Mouse (Mus musculus) midbrain, embryonic 15.5 days (tissue): ENCODE data around the gene Plb1. TPM values are rescaled to one million over a fixed set of nuclear protein-coding genes. Genes with fewer than 3 reads are reported as not detected.
A peak's percentile ranks its signal among the peaks of the same experiment; 100 is the strongest.

Experiments used
- ATAC-seq: fragments of 200-750 bp; cut with Nextera tagmentation; replicated peaks from 2 replicates; pipeline ENCODE4 v1.8.0; 2017; ENCODE audit warnings: moderate TSS enrichment
- H3K27ac ChIP-seq: fragments of 300-500 bp; sonication (generic); 2 replicates; pipeline ENCODE4 v1.5.1; 2015; ENCODE audit warnings: mild to moderate bottlenecking, inconsistent platforms
- H3K27me3 ChIP-seq: fragments of 300-500 bp; sonication (generic); replicated peaks from 2 replicates; pipeline ENCODE4 v1.6.1; 2015; ENCODE audit warnings: inconsistent platforms
- H3K36me3 ChIP-seq: fragments of 300-500 bp; sonication (generic); replicated peaks from 2 replicates; pipeline ENCODE4 v1.6.1; 2015; ENCODE audit warnings: inconsistent platforms
- H3K4me1 ChIP-seq: fragments of 300-500 bp; sonication (generic); 2 replicates; pipeline ENCODE4 v1.6.1; 2015; ENCODE audit warnings: inconsistent platforms
- H3K4me2 ChIP-seq: fragments of 300-500 bp; sonication (generic); 2 replicates; pipeline ENCODE4 v1.6.1; 2015; ENCODE audit warnings: inconsistent platforms, mild to moderate bottlenecking, moderate library complexity
- H3K4me3 ChIP-seq: fragments of 300-500 bp; sonication (generic); 2 replicates; pipeline ENCODE4 v1.5.1; 2015; ENCODE audit warnings: mild to moderate bottlenecking, inconsistent platforms
- H3K9ac ChIP-seq: fragments of 300-500 bp; sonication (generic); 2 replicates; pipeline ENCODE4 v1.6.1; 2015; ENCODE audit warnings: mild to moderate bottlenecking, inconsistent platforms
- H3K9me3 ChIP-seq: fragments of 300-500 bp; sonication (generic); 2 replicates; pipeline ENCODE4 v1.6.1; 2016; ENCODE audit warnings: inconsistent platforms
- WGBS: fragments of 180-500 bp; shearing (Covaris S2); methylation state at CpG from one replicate; pipeline ENCODE4 v1.1.7; 2015; ENCODE audit warnings: mixed read lengths; 5-methylcytosine and 5-hydroxymethylcytosine counted together
- polyA plus RNA-seq: library from polyadenylated mRNA; unstranded; fragments of >200 nt; fragmentation: Nextera tagmentation; extraction: Ambion mirVana; gene quantifications from 2 replicates; pipeline ENCODE4 v1.2.1, GENCODE M21; 2015

Gene Plb1
- polyA plus RNA-seq, 1 experiment from 2014 or later: 0.12 TPM

- 91% methylated on average over 5 of the region's 5 CpGs for WGBS
- H3K9me3 ChIP-seq: no peaks in the 10 kb centered on the region
- no peaks in the 10 kb centered on the region for H3K4me1 ChIP-seq
- no peak overlapping the region for H3K27ac ChIP-seq
- no peak for ATAC-seq
- no peak overlapping the region for H3K9ac ChIP-seq
- H3K27me3 ChIP-seq: no peaks in the 10 kb centered on the region; the same call in 1 of the 2 replicates
- H3K4me3 ChIP-seq: no peak overlapping the region
- no peak overlapping the region for H3K4me2 ChIP-seq
- no peaks in the 10 kb centered on the region for H3K36me3 ChIP-seq
These were observed 138.7 kb downstream of the Plb1 start for GRCm38 (mm10) chr5:32371239-32371638.

- Histone ChIP-seq H3K4me2 (no peak overlapping the region), H3K4me1 (no peaks in the 10 kb centered on the region)
- ATAC-seq: no peak
These were observed 146.0 kb downstream of the Plb1 start for GRCm38 (mm10) chr5:32378546-32378945.

GRCm38 (mm10) chr5:32388656-32389055, 156.1 kb downstream of the Plb1 start:
- Histone ChIP-seq H3K4me2 (no peak overlapping the region), H3K36me3 (no peaks in the 10 kb centered on the region), H3K4me3 (no peak overlapping the region), H3K4me1 (no peaks in the 10 kb centered on the region), H3K9ac (no peak overlapping the region), H3K27ac (no peak overlapping the region), H3K27me3 (no peaks in the 10 kb centered on the region), H3K9me3 (no peaks in the 10 kb centered on the region)
- ATAC-seq: no peak

More at GRCm38 (mm10) chr5:32378546-32378945, 146.0 kb downstream of the Plb1 start:
- Histone ChIP-seq H3K9ac (no peak overlapping the region), H3K9me3 (no peaks in the 10 kb centered on the region), H3K36me3 (no peaks in the 10 kb centered on the region), H3K27ac (no peak overlapping the region), H3K4me3 (no peak overlapping the region), H3K27me3 (no peaks in the 10 kb centered on the region)
- WGBS: 52% methylated on average over 3 of the region's 3 CpGs

- H3K36me3 ChIP-seq: no peaks in the 10 kb centered on the region
- no peak overlapping the region for H3K9ac ChIP-seq
- H3K4me2 ChIP-seq: no peak overlapping the region
- H3K27me3 ChIP-seq: no peaks in the 10 kb centered on the region
- no peaks in the 10 kb centered on the region for H3K9me3 ChIP-seq
- no peak overlapping the region for H3K4me3 ChIP-seq
- ATAC-seq: no peak
- WGBS: 69% methylated on average over 5 of the region's 5 CpGs
- no peaks in the 10 kb centered on the region for H3K4me1 ChIP-seq
- H3K27ac ChIP-seq: no peak overlapping the region
These were observed 157.8 kb downstream of the Plb1 start for GRCm38 (mm10) chr5:32390295-32390694.

- H3K9me3 ChIP-seq: no peaks in the 10 kb centered on the region
- H3K4me1 ChIP-seq: no peaks in the 10 kb centered on the region
- ATAC-seq: no peak
- H3K4me3 ChIP-seq: no peak overlapping the region
- H3K4me2 ChIP-seq: no peak overlapping the region
- H3K27ac ChIP-seq: no peak overlapping the region
- H3K27me3 ChIP-seq: no peaks in the 10 kb centered on the region
- no peaks in the 10 kb centered on the region for H3K36me3 ChIP-seq
- H3K9ac ChIP-seq: no peak overlapping the region
These were observed 159.8 kb downstream of the Plb1 start for GRCm38 (mm10) chr5:32392281-32392680.

- no peak for ATAC-seq
These were observed 162.1 kb downstream of the Plb1 start for GRCm38 (mm10) chr5:32394586-32394985.

GRCm38 (mm10) chr5:32395101-32395892, 162.8 kb downstream of the Plb1 start:
- no peaks in the 10 kb centered on the region for H3K36me3 ChIP-seq
- H3K4me3 ChIP-seq: no peak overlapping the region
- H3K9ac ChIP-seq: no peak overlapping the region
- no peak overlapping the region for H3K4me2 ChIP-seq
- H3K9me3 ChIP-seq: no peaks in the 10 kb centered on the region
- H3K4me1 ChIP-seq: no peaks in the 10 kb centered on the region
- ATAC-seq: no peak
- 77% methylated on average over 9 of the region's 9 CpGs for WGBS
- no peak overlapping the region for H3K27ac ChIP-seq
- no peaks in the 10 kb centered on the region for H3K27me3 ChIP-seq

More at GRCm38 (mm10) chr5:32394586-32394985, 162.1 kb downstream of the Plb1 start:
- H3K27me3 ChIP-seq: no peaks in the 10 kb centered on the region
- H3K4me2 ChIP-seq: no peak overlapping the region
- no peaks in the 10 kb centered on the region for H3K4me1 ChIP-seq
- H3K36me3 ChIP-seq: no peaks in the 10 kb centered on the region
- no peak overlapping the region for H3K9ac ChIP-seq
- no peaks in the 10 kb centered on the region for H3K9me3 ChIP-seq
- H3K27ac ChIP-seq: no peak overlapping the region
- H3K4me3 ChIP-seq: no peak overlapping the region
- 80% methylated on average over 3 of the region's 3 CpGs for WGBS

- no peak overlapping the region for H3K4me2 ChIP-seq
- H3K4me3 ChIP-seq: no peak overlapping the region
- no peak for ATAC-seq
- H3K9ac ChIP-seq: no peak overlapping the region
- no peak overlapping the region for H3K27ac ChIP-seq
- WGBS: 84% methylated on average over 3 of the region's 3 CpGs
- no peaks in the 10 kb centered on the region for H3K36me3 ChIP-seq
- no peaks in the 10 kb centered on the region for H3K27me3 ChIP-seq
- H3K9me3 ChIP-seq: no peaks in the 10 kb centered on the region
- no peaks in the 10 kb centered on the region for H3K4me1 ChIP-seq
These were observed 165.2 kb downstream of the Plb1 start for GRCm38 (mm10) chr5:32397719-32398118.

- Histone ChIP-seq H3K36me3 (no peaks in the 10 kb centered on the region), H3K4me1 (peaks cover 4% of the 10 kb centered on the region; the same call in 1 of the 2 replicates), H3K9ac (no peak overlapping the region), H3K9me3 (no peaks in the 10 kb centered on the region), H3K27ac (no peak overlapping the region), H3K27me3 (no peaks in the 10 kb centered on the region), H3K4me2 (no peak overlapping the region), H3K4me3 (no peak overlapping the region)
- WGBS: 68% methylated on average over 2 of the region's 2 CpGs
- ATAC-seq: no peak
These were observed 168.4 kb downstream of the Plb1 start for GRCm38 (mm10) chr5:32400926-32401325.

GRCm38 (mm10) chr5:32403082-32403953, 170.8 kb downstream of the Plb1 start:
- Histone ChIP-seq H3K4me2 (no peak overlapping the region), H3K27ac (no peak overlapping the region), H3K4me3 (no peak overlapping the region), H3K9ac (no peak overlapping the region), H3K36me3 (no peaks in the 10 kb centered on the region), H3K9me3 (no peaks in the 10 kb centered on the region), H3K27me3 (no peaks in the 10 kb centered on the region), H3K4me1 (peaks cover 4% of the 10 kb centered on the region; the same call in 1 of the 2 replicates)
- WGBS: 67% methylated on average over 9 of the region's 9 CpGs
- peak; percentile 84; the same call in 1 of the 2 replicates for ATAC-seq

- WGBS: 78% methylated on average over 4 of the region's 4 CpGs
- no peak overlapping the region for H3K4me3 ChIP-seq
- H3K27me3 ChIP-seq: no peaks in the 10 kb centered on the region
- no peaks in the 10 kb centered on the region for H3K9me3 ChIP-seq
- H3K9ac ChIP-seq: no peak overlapping the region
- no peak for ATAC-seq
- peaks cover 4% of the 10 kb centered on the region; the same call in 1 of the 2 replicates for H3K4me1 ChIP-seq
- H3K4me2 ChIP-seq: no peak overlapping the region
- H3K36me3 ChIP-seq: no peaks in the 10 kb centered on the region
- no peak overlapping the region for H3K27ac ChIP-seq
These were observed 172.8 kb downstream of the Plb1 start for GRCm38 (mm10) chr5:32405199-32405855.

- 72% methylated on average over 1 of the region's 1 CpGs for WGBS
These were observed 176.3 kb downstream of the Plb1 start for GRCm38 (mm10) chr5:32408771-32409170.

More at GRCm38 (mm10) chr5:32408771-32409170, 176.3 kb downstream of the Plb1 start:
- Histone ChIP-seq H3K4me3 (no peak overlapping the region), H3K27ac (no peak overlapping the region), H3K4me2 (no peak overlapping the region), H3K9ac (no peak overlapping the region), H3K27me3 (no peaks in the 10 kb centered on the region), H3K9me3 (no peaks in the 10 kb centered on the region), H3K4me1 (peaks cover 6% of the 10 kb centered on the region), H3K36me3 (no peaks in the 10 kb centered on the region)
- ATAC-seq: no peak
